Mouse (Mus musculus) cerebellum, adult 2 months (tissue): Measurements from ENCODE around the gene Gm10382.

Source experiments
- CTCF ChIP-seq: fragments of 200-500 bp; IDR thresholded peaks from 2 replicates; pipeline ENCODE4 v1.5.1; 2011; ENCODE audit warnings: low read depth, mild to moderate bottlenecking, control low read depth, low read length, moderate library complexity, borderline replicate concordance; ENCODE audit not compliant: insufficient read depth
- POLR2A ChIP-seq: fragments of 200-500 bp; IDR thresholded peaks from 2 replicates; pipeline ENCODE4 v1.6.1; 2011; ENCODE audit warnings: low read length, control low read depth, borderline replicate concordance; ENCODE audit not compliant: insufficient read depth

DNA sequence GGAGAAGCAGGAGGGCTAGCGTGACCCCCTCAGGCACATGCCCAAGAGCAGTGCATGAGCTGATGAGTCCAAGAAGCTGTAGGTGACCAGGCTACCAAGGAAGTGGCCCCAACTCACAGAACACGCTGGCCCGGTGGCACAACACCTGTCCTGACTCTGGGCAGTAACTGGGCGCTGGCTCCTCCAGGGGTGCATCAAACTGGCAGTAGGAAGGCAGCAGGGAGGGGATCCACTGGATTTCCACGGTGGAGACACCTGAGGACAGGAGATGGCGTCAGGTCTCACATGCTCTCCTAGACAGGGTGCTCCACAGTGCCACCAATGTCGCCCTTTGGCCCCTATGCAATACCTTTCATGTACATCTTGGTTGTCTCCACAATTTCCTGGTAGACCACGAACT is 27.1 kb downstream of the Gm10382 start:
- no peak for TF ChIP-seq CTCF
- no peak for TF ChIP-seq POLR2A
